Mouse (Mus musculus) heart, embryonic 14.5 days (tissue): ENCODE data around the gene Tnip1. TPM values are rescaled to one million over a fixed set of nuclear protein-coding genes. Genes with fewer than 3 reads are reported as not detected.

Source experiments
- polyA plus RNA-seq: library from polyadenylated mRNA; unstranded; fragments of >200 nt; fragmentation: Nextera tagmentation; extraction: Ambion mirVana; gene quantifications from 2 replicates; pipeline ENCODE4 v1.2.1, GENCODE M21; 2014

Tnip1 gene
- polyA plus RNA-seq, 1 experiment from 2014 or later = 19.3 TPM

Other genes with a start within 250 kb of the Tnip1 start
- gene Cdc42se2, start 175.2 kb downstream of the Tnip1 start, polyA plus RNA-seq = 64.6 and 65.1 TPM in 2 replicates
- gene Lyrm7, start 102.0 kb downstream of the Tnip1 start, polyA plus RNA-seq = 17.5 and 21.7 TPM in 2 replicates
- gene Hint1, start 96.5 kb downstream of the Tnip1 start, polyA plus RNA-seq = 705 and 753 TPM in 2 replicates
- gene Gpx3, start 60.5 kb downstream of the Tnip1 start, polyA plus RNA-seq = 1,228 and 1,448 TPM in 2 replicates
- 369 and 384 TPM in 2 replicates for gene Anxa6, start 70.5 kb upstream of the Tnip1 start, polyA plus RNA-seq
- 25.6 and 26.7 TPM in 2 replicates for gene Ccdc69, start 115.2 kb upstream of the Tnip1 start, polyA plus RNA-seq
- gene Gm2a, start 135.2 kb upstream of the Tnip1 start, polyA plus RNA-seq = 48.2 and 55.7 TPM in 2 replicates
- gene Slc36a3, start 188.8 kb upstream of the Tnip1 start, polyA plus RNA-seq = not detected in 2 replicates
- 5.2 and 7.3 TPM in 2 replicates for gene Slc36a2, start 222.2 kb upstream of the Tnip1 start, polyA plus RNA-seq
- gene Slc36a1, start 241.4 kb upstream of the Tnip1 start, polyA plus RNA-seq = 1.6 and 1.8 TPM in 2 replicates